Mouse (Mus musculus) heart, postnatal 36 days (tissue): ENCODE data around the gene Hhip. TPM values are rescaled to one million over a fixed set of nuclear protein-coding genes. Genes with fewer than 3 reads are reported as not detected.

Source experiments
- DNase-seq, 2 experiments: peaks; one replicate each; pipeline ENCODE4 v3.0.0; 2021 to 2022
- intact Hi-C: fragments of 180-260 bp; cut with DNase I; formaldehyde crosslinking; loops from one replicate; pipeline ENCODE4 v1.15.1; 2025
- total RNA-seq, 2 experiments: library from RNA; stranded (reverse); gene quantifications; 2 replicates each; pipeline ENCODE4 v1.2.3; 2021

The Hhip gene
- under 1 TPM in 1 of 2 experiments, not detected in 1; 0.06 TPM for total RNA-seq

DNA sequence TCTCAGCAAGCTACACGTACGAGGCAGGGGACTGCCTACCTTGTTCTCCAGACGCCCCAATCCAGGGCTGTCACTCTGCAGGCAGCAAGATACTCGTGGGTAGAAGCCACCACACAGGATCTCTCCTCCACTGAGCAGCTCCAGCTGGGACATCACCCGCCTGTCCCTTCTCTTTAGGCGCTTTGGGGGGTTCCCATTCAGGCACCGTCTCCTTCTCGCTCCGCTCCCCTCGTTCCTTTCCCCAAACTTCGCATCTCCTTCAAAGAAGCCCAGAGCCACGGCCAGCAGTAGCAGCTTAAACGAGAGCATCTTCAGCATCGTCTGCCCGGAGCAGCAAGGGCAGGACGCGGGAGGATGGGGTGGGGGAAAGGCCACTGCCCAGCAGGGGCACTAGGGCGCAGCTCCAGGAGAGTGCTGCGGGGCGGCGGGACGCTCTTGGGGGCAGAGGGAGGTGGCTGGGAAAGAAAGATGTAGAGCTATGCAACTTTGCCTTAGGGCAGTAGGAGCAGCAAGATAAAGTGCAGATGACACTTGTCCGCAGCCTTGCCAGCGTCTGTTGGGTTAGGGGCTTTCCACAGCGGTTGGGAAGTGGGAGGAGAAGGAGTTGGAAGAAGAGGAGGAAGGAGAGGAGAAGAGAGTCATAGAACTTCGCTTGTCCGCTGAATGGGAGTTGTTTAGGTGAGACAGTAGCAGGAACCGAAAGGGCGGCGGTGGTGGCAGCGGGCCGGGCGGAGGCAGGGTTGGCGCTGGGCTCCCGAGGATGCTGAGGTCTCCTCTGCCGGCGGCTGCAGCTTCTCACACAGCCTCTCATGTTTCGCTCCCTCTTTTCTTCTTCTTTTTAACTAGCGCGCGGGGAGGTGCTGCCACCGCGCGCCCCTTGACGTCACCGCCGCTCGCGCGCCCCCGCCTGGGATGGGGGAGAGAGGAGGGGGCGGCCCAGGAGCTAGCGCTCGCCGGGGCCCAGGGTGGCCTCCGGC is at the start of gene Hhip:
TSS of gene Hhip (minus strand) at position 809 of the 977 bp plus-strand sequence.
- DNase-seq = no peak
- intact Hi-C loops = no loop called here

GRCm38 (mm10) chr8:80087021-80087420 is 29.2 kb upstream of the Hhip start:
- intact Hi-C loops = no loop called here
- no peak for DNase-seq

- no peak for DNase-seq
- intact Hi-C loops = no loop called here
These were observed 387 bp upstream of the Hhip start for GRCm38 (mm10) chr8:80058193-80058592.

DNA sequence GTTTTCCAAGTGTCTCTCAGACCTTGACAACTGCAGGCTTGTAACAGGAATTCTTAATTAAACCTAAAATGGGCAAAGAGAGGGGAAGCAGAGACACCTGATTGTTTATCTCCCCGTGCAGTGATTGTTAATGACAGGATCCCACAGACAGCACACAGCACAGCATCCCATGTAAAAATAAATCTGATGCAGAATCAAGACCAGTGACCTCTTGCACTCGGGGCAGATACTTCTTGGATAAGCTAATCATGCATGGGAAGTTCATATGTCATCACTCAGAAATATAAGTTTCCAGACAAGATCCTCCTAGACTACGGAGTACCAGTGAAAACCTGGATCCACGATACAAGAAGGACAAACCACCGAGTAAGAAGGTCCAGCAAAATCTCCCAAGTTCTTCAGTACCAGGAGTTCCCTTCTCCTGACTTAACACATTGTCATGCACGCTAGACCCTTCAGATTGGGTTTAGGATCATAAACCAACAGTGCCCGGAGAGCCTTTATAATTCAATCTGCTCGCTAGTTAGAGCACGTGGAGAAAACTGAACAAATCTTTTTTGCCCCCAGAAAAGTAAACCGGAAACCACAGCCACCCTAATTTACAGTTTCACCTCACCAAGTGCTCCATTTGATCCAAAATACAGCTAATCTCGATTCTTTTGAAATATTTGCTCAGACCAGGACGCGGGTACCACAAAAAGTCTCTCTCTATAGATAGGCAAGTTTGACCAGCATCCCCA is 1.3 kb downstream of the Hhip start:
- no peak for DNase-seq
- intact Hi-C loops = no loop called here

GRCm38 (mm10) chr8:80055777-80056176 is 2.0 kb downstream of the Hhip start:
- no peak for DNase-seq
- intact Hi-C loops = no loop called here

GRCm38 (mm10) chr8:80055094-80055493 is 2.7 kb downstream of the Hhip start:
- intact Hi-C loops = no loop called here
- no peak for DNase-seq

DNA sequence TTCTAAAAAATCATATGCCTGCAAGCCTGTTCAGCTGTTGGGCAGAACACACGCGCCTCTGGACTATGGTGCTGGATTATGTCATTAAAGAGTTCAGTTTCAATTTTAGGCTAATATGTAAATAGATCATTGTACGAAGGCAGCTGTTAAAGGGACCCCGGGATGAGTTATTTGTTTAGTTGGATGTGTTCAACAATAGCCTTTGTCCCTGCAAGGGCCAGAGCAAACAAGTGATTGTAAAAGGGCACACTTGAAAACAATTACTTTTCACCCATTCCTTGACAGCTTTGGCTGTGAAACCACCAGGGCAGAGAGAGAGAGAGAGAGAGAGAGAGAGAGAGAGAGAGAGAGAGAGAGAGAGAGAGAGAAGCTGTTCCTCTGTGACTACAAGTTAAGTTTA is 3.6 kb downstream of the Hhip start:
- intact Hi-C loops = no loop called here
- no peak for DNase-seq

- no peak for DNase-seq
- intact Hi-C loops = no loop called here
These were observed 5.0 kb downstream of the Hhip start for GRCm38 (mm10) chr8:80052838-80053237.

DNA sequence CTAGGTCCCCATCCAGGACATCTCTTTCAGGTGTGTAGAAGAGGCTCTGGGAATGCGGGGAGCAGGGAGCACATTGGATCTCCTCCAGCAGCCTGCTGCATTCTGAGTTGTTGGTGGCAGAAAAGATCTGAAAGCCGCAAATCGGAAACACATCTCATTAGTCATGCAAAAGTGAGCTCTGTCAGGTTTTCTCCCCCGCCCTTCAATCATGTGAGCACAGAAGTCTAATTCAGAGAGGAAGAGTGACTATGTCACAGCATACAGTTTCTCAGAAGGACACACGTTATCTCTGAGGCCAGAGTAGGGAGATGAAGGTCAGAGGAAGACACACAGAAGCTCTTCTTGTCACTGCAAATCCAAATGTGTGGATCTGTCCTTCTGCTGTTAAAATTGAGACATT is 6.3 kb downstream of the Hhip start:
- intact Hi-C loops = no loop called here

GRCm38 (mm10) chr8:80049256-80050005 is 8.4 kb downstream of the Hhip start:
- intact Hi-C loops = no loop called here
- no peak for DNase-seq

More for the DNA sequence above, 6.3 kb downstream of the Hhip start:
- no peak for DNase-seq

- intact Hi-C loops = no loop called here
- DNase-seq = no peak
These were observed 9.6 kb downstream of the Hhip start for GRCm38 (mm10) chr8:80048256-80048655.

- intact Hi-C loops = no loop called here
- no peak for DNase-seq
These were observed 20.1 kb downstream of the Hhip start for GRCm38 (mm10) chr8:80037644-80038253.

GRCm38 (mm10) chr8:80032604-80033003 is 25.2 kb downstream of the Hhip start:
- DNase-seq = no peak
- intact Hi-C loops = no loop called here

DNA sequence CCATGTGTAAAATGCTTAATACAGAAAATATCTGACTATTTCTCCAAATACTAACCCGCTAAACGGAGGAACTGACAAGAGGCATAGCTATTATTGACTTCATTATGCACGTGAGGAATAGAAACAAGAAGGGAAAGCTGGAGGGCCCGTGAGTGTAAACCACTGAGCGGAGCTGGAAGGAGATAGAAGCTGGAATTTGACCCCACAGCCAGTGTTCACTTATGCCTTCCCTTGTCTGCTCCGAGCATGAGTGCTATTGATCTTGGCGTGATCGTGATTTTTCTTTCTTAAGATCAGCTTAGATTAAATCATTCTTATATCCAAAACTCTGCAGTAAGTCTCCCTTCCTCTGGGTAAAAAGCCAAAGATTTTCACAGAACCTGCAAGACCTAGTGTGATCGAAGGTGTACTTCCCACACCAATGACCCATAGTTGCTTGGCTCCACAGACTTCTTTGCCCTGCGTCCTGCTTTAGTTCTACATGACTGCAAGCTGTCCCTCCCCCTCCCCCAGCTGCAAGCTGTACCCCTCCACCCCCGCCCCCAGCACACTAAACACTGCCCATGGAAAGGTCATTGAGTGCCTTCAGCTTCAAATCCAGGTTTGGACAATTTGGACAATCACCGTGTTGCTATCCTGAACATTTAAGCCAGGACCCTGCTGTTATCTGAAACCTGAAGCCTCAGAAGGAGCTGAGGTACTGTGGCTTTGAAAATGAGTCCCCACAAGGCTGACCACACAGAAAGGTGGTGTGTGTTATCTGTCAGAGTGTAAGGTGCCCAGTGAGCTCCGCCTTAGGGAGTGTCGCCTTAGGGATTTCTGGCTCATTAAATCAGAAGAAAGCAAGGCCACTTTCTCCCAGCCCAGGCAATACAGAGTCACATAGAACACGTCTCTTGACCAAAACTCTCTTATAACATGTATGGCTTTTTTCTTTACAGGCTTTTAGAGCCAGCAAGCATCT is 26.2 kb downstream of the Hhip start:
- no peak for DNase-seq
- intact Hi-C loops = no loop called here

DNA sequence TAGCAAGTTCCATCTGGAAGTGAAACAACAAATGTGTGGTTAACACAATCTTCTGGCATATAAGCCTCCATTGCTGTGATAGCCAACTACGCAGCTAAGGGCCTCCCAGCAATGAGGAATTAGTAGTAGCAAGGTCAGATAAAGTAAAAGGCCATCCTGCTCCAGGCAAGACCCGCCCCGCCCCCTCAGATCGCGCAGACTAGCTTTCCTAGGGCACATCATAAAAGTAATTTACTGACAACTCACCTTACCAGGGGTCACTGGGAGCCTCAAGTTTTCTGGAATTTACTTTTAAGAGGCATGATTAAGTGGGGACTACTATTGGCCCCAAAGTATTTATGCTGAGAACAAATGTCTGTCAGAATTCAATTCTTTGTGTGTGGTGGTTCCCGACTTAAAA is 28.2 kb downstream of the Hhip start:
- intact Hi-C loops = no loop called here
- DNase-seq = no peak

- intact Hi-C loops = no loop called here
- no peak for DNase-seq
These were observed 37.3 kb downstream of the Hhip start for GRCm38 (mm10) chr8:80020469-80020868.

- no peak for DNase-seq
- intact Hi-C loops = no loop called here
These were observed 42.0 kb downstream of the Hhip start for GRCm38 (mm10) chr8:80015818-80016217.

DNA sequence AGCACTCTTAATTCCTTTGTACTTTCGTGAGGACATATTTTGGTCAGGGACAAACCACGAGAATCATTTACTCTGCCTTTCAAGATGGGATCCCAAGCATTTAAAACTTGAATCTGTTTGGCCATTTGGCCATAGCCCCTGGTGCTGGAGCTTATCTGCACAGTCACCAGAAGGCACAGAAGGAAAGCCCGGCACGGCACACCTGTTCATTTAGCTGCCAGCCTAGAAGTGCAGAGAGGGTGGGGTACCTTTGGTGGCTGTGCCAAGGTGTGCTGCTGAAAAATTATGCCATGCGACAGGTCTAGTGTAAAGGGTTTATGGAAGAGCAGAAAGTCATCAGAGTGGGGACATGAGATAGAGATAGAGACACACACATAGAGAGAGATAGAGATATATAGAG is 53.4 kb downstream of the Hhip start:
- intact Hi-C loops = no loop called here

GRCm38 (mm10) chr8:80002313-80002712 is 55.5 kb downstream of the Hhip start:
- DNase-seq = no peak
- intact Hi-C loops = no loop called here

More for the DNA sequence above, 53.4 kb downstream of the Hhip start:
- no peak for DNase-seq
